Mouse (Mus musculus) cerebellum, adult 18-20 months (tissue): ENCODE data around the gene Asic2.

Source experiments
- DNase-seq, 2 experiments: peaks; one replicate each; pipeline ENCODE4 v3.0.0; 2021

The Asic2 gene

DNA sequence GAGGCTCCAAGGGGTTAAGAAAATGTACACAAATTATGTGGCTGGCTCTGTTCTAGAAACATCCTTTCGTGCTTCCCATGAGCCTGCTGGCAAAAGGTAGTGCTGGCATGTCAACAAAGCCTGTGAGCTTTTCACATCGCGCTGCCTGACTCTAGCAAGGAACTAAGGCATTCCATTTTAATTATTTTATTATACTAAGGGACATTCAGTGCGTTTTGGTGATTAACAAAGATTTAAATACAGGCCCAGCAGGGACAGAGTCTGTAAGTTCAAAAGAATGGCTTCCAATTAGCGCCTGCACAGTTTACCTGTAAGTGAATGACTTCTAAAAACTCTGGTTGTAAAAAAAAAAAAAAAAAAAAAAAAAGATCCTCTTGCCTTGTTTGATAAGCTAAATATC lies 375.5 kb downstream of the Asic2 start:
- no peak for DNase-seq

- no peak for DNase-seq
Observed at GRCm38 (mm10) chr11:81590911-81591310, 377.3 kb downstream of the Asic2 start.

- DNase-seq, result peak; percentile 80 to 86
Observed at GRCm38 (mm10) chr11:81588630-81589029, 379.6 kb downstream of the Asic2 start.

GRCm38 (mm10) chr11:81587942-81588341 lies 380.3 kb downstream of the Asic2 start:
- peak; percentile 67 to 79 for DNase-seq

- DNase-seq, result no peak
Observed at GRCm38 (mm10) chr11:81587114-81587513, 381.1 kb downstream of the Asic2 start.

DNA sequence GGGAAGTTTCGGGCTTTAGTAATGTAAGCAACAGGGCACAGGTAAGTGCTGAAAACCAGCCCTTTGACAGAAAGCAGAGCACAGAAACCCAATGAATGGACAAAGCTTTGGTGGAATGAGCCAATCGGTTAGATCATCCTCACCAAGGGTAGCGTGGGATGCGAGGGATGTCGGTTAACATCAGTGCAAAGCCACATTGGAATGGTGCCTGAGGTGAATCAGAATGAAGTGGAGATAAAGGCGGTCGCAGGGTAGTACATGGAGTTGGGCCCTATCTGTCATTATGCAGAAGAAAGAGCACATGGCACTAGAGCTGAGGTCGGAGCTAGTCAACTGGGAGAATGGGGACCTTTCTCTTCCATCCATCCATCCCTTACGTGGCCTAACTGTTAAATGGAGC lies 383.8 kb downstream of the Asic2 start:
- DNase-seq, result no peak

GRCm38 (mm10) chr11:81583195-81583594 lies 385.1 kb downstream of the Asic2 start:
- no peak for DNase-seq

DNA sequence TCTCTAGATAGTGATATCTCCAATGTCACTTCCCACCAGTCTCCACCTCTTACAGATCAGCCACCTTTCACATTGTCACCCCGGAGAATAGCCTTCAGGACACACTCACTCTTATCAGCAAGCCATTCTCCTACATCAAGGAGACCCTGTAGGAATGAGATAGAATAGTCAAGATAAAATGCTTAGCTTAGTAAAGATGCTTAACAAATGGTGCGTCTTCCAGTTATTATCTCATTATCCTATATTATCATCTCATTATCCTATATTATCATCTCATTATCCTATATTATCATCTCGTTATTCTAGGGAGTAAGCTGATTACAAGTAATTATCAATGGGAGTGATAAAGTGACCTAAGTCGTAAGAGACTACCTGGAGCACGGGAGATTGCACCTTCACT lies 386.1 kb downstream of the Asic2 start:
- no peak for DNase-seq

DNA sequence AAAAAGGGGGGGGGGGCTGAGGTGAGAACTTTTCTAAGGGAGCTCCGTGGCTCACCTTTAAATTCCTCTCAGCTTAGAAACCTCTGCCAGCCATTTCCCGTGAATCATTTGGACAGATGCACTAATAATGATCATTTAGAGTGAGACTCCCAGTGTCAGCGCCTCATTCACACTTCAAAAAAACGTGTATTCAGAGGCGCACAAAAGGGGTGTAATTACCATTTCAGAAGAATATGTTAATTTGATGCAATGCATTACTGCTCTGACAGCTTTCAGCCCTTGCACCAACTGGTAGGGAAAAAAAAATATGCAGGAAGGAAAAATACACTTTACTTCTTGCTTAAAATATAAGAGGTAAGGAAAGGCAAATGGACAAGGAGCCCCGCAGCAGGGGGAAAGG lies 388.5 kb downstream of the Asic2 start:
- no peak for DNase-seq

DNA sequence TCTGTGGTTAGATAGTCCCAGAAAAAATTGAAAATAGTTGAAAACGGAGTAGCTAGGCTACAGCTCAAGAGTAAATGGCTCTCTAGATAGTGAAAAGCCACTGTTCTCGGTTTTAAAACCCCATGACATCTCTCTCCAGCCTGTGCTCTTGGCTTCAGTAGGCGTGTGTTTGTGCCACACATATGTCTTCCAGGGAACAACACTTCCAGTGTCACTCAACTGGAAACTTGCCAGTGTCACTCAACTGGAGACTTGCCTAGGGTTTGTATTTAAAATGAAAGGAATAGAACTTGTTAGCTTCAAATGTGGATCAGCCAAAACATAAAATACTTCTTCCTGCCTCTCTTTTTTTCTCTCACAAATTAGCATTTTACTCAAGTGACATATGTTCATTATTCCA lies 397.9 kb downstream of the Asic2 start:
- peak; percentile 12 to 18 for DNase-seq

DNA sequence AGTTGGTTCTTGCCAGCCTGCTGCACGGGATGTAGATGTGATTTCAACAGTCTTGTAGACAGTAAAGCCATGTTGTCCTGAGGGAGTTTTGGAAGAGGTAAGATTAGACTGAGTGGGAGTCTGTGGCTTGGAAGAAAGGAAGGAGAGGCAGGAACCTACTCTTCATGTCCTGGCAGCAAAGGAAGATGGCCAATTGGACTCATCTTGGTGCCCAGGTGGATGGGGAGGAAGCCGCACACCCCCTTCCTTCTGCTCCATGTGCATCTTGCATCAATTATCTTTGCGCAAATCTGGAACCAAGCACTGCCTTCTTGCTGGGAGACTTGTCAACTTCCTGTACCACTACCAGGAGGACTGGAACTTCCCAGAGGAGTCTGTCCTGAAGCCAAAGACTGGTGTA lies 403.4 kb downstream of the Asic2 start:
- DNase-seq, result no peak

DNA sequence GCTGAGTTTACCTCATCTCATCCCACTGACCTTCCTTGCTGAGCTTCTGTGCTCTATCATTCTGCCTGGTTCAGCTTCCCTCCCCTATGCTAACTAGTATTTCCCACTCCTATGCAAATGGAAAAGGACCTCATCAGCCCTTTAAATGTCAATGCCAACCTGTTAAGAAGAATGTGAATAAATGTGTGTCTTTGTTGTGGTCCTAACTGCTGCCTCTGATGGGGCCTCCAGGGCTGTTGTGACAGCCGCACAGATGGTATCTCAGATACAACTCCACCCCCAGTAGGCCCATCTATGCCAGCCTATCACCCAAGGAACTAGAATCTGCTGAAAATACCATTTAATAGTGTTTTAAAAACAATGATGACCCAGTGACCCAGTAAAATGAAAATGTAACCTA lies 407.9 kb downstream of the Asic2 start:
- DNase-seq, result no peak

- no peak for DNase-seq
Observed at GRCm38 (mm10) chr11:81543189-81543588, 425.1 kb downstream of the Asic2 start.

- DNase-seq, result no peak
Observed at GRCm38 (mm10) chr11:81535121-81535717, 433.0 kb downstream of the Asic2 start.

DNA sequence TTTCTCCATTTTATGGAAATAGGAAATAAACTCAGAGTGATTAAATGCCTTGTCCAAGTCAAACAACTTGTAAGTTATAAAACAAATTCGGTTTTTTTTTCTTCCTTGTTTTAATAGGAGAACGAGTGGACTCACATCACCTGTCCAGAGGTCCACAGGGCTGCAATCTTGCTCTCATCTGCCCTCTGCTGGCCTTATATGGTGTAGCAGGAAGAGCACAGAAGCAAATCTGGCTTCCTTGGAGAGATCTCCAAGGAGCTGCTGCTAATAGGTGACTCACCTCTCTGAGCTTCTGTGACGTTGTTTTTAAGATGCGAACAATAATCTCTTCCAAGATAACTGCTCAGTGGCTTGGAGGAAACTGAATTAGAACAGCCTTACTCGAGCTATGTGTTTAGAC lies 433.6 kb downstream of the Asic2 start:
- DNase-seq, result peak; percentile 64 to 75

DNA sequence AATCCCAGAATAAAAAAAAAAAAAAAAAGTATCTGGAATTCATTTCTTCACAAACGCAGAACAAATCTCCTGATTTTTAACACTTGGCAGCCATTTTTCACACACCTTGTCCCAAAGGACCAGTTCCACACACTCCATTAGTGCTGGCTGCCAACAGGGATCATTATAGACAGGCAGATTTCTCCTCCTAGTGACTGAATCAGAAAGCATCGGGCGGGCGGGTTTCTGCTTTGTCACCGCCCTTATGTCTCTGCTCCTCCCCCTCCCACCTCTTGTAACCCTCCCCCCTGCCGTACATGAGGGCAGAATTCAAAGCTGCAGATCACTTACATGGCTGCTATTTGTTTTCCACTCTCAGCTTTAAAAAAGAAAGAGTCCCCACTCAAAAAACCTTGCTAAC lies 436.4 kb downstream of the Asic2 start:
- DNase-seq, result no peak

DNA sequence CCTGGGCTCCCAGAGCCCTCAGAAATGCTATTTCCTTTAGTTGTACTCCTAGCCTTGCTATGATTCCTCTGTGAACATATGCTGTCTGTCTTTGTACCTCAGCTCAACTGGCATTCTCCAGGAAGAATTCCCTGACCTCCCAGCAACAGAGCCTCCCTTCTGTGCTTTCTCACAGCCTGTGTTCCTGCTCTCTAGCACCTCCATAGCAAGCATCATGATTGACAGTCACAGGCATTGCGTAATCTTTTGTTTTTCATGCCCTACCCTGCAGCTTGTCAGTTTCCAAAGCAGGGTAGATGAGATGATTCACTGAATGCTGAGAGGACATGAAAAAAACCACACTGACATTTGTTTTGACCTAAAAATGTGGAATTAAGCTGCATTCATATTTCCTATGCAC lies 445.3 kb downstream of the Asic2 start:
- no peak for DNase-seq

GRCm38 (mm10) chr11:81521881-81522280 lies 446.4 kb downstream of the Asic2 start:
- no peak for DNase-seq

GRCm38 (mm10) chr11:81518001-81518955 lies 450.0 kb downstream of the Asic2 start:
- no peak for DNase-seq

DNA sequence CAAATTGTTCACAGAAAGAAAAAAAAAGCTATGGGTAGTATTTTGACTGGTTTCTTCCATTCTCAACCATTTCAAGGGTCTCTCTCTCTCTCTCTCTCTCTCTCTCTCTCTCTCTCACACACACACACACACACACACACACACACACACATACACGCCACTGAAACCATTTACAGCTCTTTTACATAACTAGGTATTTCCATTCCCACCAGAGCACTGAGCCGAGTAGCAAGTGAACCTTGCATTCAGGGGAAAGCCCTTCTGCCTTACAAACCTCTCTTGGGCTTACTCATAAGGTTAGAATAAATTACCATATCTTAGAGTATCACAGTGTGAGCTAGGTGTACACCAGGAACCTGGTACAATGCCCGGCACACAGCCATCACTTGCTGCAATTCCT lies 452.5 kb downstream of the Asic2 start:
- DNase-seq, result no peak

GRCm38 (mm10) chr11:81512434-81512833 lies 455.8 kb downstream of the Asic2 start:
- no peak for DNase-seq

DNA sequence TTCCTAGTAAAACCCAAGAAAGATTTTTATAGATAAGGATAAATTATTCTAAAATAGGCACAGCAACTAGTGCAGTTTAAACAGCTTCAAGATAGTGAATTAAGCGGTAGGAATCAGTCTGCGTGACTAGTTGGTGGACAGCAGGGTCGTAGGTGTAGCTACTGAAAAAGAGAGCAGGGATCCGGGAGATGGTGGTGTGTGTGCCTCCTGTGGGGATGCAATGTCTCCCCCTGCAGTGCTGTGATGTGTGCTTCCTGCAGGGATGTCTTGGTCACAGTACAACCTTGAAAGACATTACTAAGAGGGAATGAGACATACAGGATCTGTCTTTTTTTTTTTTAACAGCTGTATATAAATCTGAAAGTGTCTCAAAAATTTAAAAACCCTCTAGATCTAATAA lies 456.9 kb downstream of the Asic2 start:
- DNase-seq, result no peak

GRCm38 (mm10) chr11:81508385-81509233 lies 459.6 kb downstream of the Asic2 start:
- no peak for DNase-seq
